Mouse (Mus musculus) heart, postnatal 25 days (tissue): ENCODE measurements around the gene Dll1. TPM values are rescaled to one million over a fixed set of nuclear protein-coding genes. Genes with fewer than 3 reads are reported as not detected.

ENCODE experiments used
- DNase-seq: peaks from one replicate; pipeline ENCODE4 v3.0.0; 2022; ENCODE audit warnings: low spot score
- intact Hi-C: fragments of 180-260 bp; cut with DNase I; formaldehyde crosslinking; loops from one replicate; pipeline ENCODE4 v1.15.1; 2025
- total RNA-seq, 2 experiments: library from RNA; stranded (reverse); gene quantifications; 2 replicates each; pipeline ENCODE4 v1.2.3; 2021

The Dll1 gene
- total RNA-seq, 2 experiments from 2014 or later: 6.1 TPM

- intact Hi-C loops: no loop called here
- no peak for DNase-seq
Observed at GRCm38 (mm10) chr17:15343071-15343822, 33.4 kb downstream of the Dll1 start.

DNA sequence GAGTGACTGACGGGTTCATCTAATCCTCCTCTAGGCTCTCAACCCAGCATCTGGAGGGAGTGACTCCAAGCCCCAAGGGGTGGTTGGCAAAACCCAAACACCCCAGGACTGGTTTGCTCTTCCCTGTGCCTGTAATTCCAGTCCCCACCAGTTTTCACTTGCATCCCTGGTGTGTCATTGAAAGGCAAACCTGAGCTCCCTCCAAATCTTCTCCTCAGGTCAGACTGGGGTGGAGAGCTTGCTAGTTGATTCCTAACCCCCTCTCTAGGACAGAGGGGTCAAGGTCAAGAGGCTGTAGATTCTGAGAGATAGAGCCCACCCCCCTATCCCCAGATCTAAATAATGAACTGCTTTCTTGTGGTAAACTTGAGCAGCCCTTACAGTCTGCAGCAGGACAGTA is 38.8 kb downstream of the Dll1 start:
- DNase-seq: no peak
- intact Hi-C loops: no loop called here

DNA sequence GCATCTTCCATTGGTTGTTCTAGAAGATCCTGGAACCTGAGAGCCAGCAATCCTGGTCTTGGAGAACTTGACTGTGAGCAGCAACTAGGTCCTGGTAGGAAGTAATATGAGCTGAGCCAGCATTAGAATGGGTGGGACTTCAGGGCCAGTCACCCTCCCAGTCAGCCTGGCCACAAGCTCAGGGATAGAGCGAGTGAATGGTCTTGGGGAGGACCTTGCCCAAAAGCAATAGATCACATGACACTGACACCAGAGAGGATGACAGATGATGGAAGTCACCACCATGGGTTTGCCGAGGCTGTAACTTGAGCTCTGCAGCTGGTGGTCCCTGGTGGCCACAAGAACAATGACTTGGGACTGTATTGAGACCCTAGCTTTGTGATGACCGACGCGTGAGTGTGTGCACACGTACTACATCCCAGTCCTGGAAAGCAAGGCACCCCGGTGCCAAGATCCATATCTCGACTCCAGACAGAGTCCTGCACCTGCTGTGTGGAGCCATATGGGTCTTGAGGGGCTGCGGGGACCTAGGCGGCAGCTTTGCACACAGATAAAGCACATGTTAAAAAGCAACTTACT is 46.8 kb downstream of the Dll1 start:
- intact Hi-C loops: no loop called here
- no peak for DNase-seq

GRCm38 (mm10) chr17:15327106-15327505 is 49.6 kb downstream of the Dll1 start:
- no peak for DNase-seq
- intact Hi-C loops: no loop called here

- DNase-seq: no peak
- intact Hi-C loops: no loop called here
Observed at GRCm38 (mm10) chr17:15325976-15326842, 50.5 kb downstream of the Dll1 start.

GRCm38 (mm10) chr17:15323191-15323834 is 53.4 kb downstream of the Dll1 start:
- intact Hi-C loops: no loop called here
- no peak for DNase-seq

Other genes starting within 250 kb of the Dll1 start
- gene Fam120b, start 19.3 kb upstream of the Dll1 start, total RNA-seq: 10 to 100 TPM; 10.8 to 11.8 TPM
- 100 to 1,000 TPM; 112 to 120 TPM for gene Psmb1, start 122.9 kb upstream of the Dll1 start, total RNA-seq
- gene Tbp, start 123.0 kb upstream of the Dll1 start, total RNA-seq: 10 to 100 TPM in 1 of 2 experiments, 1 to 10 TPM in 1; 9.3 to 11.2 TPM
- gene Pdcd2, start 150.4 kb upstream of the Dll1 start, total RNA-seq: 10 to 100 TPM; 16.1 to 16.9 TPM
- 1 to 10 TPM; 2.4 to 2.6 TPM for gene Prdm9, start 187.5 kb upstream of the Dll1 start, total RNA-seq